Mouse (Mus musculus) gastrocnemius, postnatal 4 days (tissue): Measurements from ENCODE around the gene Gm29735. TPM values are rescaled to one million over a fixed set of nuclear protein-coding genes. Genes with fewer than 3 reads are reported as not detected.
A peak's percentile ranks its signal among the peaks of the same experiment; 100 is the strongest.
"Not testable (repeated sequence)": the region's sequence is repeated elsewhere in the genome, so short reads cannot be mapped to it uniquely, and the experiment has no call there.

Source experiments
- DNase-seq, 2 experiments: peaks; one replicate each; pipeline ENCODE4 v3.0.0; 2021 to 2022; ENCODE audit warnings: low spot score in 2 of 2, mixed read lengths in 2 of 2
- long read RNA-seq, 2 experiments: library from polyadenylated mRNA; stranded (forward); transcript quantifications; one replicate each; pipeline ENCODE4 v2.0.0; 2021
- total RNA-seq, 2 experiments: library from RNA; stranded (reverse); gene quantifications; 2 replicates each; pipeline ENCODE4 v1.2.3; 2021

Gene Gm29735
- total RNA-seq = not detected
- long read RNA-seq, experiment 1 = 0 reads
- long read RNA-seq, experiment 2 = 0 reads

DNA sequence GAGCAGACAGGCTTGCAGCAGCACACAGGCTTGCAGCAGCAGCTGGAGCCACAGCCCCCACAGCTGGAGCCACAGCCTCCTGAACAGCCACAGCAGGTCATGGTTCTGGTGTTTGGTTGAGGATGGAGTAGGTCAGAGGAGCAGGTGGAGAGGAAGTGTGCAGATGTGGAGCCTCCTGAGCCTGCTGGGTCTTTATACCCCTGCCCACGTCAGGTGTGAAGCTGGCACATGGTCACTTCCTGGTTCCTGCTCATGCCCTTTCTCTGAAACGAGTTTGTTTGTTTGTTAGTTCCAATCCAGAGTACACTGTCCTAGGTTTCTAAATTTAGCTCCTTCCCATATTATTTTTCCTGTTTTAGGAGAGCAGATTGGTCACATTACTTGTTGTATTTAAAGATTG, at the start of gene Gm29735:
Gm29735 (minus strand) TSS at position 101 of the 400 bp plus-strand sequence.
- DNase-seq = not testable (repeated sequence)

DNA sequence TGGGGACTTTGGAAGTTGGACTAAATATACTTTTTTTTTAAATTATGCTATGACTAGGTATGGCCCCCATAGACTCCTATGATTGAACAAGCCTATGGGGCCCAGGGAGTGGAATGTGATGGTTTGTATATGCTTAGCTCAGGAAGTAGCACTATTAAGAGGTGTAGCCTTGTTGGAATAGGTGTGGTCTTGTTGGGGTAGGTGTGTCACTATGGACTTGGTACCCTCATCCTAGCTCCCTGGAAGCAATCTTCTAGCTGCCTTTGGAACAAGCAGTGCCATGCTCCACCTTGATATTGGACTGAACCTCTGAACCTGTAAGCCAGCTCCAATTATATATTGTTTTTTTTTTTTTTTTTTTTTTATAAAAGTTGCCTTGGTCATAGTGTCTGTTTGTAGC, 48.6 kb upstream of the Gm29735 start:
- no peak for DNase-seq

DNA sequence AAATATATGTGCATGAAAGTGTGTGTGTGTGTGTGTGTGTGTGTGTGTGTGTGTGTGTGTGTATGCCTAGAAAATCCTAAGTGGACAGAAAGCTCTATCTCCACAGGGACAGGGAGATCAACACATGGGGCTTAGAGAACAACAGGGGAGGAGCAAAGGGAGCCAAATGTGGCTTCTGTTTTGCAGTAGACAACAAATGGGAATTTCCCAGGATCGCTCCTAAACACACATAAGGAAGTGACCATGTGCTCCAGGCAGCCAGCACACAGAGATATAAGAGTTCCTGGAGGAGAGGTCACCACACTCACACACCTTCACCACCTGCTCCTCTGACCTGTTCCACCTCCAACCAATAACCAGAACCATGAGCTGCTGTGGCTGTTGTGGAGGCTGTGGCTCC, 44.2 kb upstream of the Gm29735 start, which contains the start of gene Krtap5-3:
Krtap5-3 (plus strand) TSS at position 301 of the 400 bp plus-strand sequence.
- DNase-seq = no peak

DNA sequence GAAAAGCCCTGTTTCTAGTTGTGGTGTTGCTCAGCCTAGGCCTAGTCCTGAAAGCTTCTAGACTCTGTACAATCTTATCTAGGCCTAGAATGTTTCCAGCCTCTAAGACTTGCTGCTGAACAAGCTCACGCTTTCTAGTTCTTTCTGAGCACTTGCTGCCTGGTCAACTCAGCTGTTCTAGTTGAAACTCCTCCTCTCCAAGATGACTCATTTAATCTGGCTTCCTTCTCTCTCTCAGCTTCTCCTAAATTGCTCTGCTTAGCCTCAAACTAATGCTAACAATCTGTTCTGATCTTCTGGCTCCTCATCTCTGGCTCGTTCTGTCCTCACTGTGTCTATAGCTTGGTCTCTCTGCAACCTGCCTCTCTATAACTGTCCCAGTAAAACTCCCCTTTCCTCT, 41.8 kb upstream of the Gm29735 start:
- no peak for DNase-seq

DNA sequence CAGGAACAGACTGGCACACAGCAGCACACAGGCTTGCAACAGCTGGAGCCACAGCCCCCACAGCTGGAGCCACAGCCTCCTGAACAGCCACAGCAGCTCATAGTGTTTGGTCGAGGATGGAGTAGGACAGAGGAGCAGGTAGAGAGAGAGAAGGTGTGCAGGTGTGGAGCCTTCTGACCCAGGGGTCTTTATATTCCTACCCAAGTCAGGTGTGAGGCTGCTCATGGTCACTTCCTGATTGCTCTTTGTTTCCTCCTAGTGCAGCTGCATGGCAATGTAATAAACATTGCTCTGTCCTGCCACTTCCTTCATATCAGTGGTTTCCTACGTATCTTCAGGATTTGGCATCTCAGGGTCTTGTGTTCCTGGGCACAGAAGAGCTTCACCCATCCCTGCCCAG, 33.4 kb upstream of the Gm29735 start, which contains the start of gene Gm10153:
Gm10153 (minus strand) TSS at position 101 of the 400 bp plus-strand sequence.
- no peak for DNase-seq

DNA sequence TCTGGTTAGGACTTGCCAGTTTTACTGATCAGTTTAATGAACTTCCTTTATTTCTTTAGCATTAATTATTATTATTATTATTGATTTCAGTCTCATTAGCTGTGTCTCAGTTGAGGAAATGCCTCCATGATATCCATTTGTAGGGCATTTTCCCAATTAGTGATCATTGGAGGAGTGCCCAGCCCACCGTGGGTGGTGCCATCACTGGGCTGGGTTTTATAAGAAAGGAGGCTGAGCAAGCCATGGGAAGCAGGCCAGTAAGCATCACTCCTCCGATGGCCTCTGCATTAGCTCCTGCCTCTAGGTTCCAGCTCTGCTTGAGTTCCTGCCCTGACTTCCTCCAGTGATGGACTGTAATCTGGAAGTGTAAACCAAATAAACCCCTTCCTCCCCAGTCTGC, 31.2 kb upstream of the Gm29735 start:
- no peak for DNase-seq

DNA sequence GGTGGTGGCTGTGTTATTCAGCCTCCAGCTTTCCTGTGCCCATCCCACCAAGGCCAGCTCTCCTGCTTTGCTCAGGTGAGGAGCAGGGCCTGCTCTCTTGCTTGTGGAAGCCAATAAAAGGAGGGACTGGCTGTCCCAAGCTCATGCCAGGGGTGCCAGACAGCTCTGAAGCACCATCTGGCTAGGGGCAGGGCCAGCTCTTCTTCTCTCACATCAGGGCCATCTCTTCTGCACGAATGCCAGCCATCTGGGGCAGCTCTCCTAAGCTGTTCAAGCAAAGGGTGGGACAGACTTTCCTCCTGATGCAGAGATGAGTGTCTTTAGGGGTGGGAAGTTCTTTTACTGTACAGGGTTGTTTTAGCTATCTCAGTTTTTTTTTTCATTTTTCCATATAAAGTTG, 24.1 kb upstream of the Gm29735 start:
- DNase-seq = no peak

DNA sequence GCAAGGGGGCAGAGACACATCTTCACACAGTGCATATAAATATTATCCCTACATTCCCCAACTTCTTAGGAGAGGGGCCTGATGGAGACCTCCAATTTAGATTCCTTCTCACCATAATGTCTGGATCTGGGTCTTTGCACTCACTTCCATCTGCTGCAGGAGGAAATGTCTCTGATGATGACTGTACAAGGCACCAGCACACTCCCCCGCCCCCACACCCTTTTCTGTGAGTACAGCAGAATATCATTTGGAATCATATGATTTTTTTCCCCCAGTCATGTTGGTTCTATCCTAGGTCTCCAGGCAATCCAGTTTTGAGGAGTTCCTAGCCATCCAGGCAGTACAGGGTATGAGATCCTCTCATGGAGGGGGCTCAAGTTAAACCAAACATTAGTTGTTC, 21.8 kb upstream of the Gm29735 start:
- no peak for DNase-seq

DNA sequence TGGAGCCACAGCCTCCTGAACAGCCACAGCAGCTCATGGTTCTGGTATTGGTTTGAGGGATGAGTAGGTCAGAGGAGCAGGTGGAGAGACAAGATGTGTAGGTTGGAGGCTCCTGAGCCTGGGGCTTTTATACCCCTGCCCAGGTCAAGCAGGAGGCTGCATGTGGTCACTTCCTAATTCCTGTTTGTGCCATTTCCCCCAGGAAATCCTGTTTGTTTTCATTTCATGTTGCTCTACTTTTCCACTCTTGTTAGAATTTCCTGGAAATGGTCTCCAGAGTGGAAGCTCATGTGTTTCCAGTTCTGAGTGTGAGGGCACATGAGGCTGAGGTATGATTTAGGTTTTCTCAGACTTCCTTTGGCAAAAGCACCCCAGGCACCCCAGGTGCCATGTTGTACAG, 19.0 kb upstream of the Gm29735 start, which contains the start of gene Krtap5-2:
Krtap5-2 (minus strand) TSS at position 101 of the 400 bp plus-strand sequence.
- not testable (repeated sequence) for DNase-seq

DNA sequence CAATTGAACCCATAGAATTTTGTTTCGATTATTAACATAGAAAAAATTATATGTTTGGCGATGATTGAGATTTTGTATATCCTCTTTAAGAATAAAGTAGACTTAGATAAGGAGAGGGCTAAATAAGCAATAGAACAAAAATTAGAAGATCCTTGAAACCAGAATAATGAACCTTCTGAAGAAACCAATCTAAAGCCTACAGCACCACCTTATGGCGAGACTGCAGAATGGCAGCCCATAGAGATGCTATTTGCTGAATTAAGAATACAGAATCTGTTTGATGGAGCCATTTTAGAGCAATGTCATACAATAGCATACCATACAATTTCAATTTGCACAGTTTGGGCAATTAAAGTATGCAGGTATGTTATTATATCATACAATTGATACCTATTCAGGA, 12.9 kb upstream of the Gm29735 start:
- no peak for DNase-seq

DNA sequence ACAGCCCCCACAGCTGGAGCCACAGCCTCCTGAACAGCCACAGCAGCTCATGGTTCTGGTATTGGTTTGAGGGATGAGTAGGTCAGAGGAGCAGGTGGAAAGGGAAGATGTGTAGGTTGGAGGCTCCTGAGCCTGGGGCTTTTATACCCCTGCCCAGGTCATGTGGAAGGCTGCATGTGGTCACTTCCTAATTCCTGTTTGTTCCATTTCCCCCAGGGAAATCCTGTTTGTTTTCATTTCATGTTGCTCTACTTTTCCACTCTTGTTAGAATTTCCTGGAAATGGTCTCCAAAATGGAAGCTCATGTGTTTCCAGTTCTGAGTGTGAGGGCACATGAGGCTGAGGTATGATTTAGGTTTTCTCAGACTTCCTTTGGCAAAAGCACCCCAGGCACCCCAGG, 8.7 kb upstream of the Gm29735 start, which contains the start of gene Gm4553:
Gm4553 (minus strand) TSS at position 101 of the 400 bp plus-strand sequence.
- DNase-seq = not testable (repeated sequence)

DNA sequence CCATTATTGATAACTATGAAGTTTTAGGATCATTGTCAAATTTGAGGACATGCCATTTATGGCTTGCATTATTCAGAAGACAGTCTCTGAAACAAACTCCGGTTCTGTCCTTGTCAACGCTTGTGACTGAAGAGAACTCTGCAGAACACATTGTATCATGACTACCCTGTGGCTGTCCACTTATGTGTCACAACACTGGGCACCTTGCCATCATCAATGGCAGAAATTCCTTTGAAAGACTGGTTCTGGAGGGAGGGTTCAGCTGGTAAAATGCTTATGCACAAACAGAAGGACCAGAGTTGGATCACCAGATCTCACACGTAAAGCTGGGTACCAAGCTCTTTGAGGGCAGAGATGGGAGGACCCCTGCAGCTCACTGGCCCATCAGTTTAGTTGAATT, 2.5 kb upstream of the Gm29735 start:
- no peak for DNase-seq

DNA sequence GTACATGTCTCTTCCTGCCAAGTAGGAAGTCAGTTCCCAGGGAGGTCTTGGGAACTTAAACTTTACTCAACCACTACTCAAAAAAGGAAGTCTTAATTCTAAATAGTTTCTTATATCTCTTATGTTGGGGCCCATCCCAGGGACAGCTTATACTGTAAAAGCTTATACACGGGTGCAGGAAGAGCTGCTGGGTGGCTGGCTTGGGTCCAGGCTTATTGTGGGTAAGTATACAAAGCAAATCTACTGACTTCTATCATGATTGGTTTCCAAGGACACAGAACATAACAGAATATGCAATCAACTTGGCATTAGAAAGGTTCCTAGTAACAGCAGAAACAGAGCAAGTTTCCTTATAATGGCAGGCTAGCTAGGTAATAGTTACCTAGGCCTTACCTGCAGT, 1.6 kb downstream of the Gm29735 start:
- no peak for DNase-seq

DNA sequence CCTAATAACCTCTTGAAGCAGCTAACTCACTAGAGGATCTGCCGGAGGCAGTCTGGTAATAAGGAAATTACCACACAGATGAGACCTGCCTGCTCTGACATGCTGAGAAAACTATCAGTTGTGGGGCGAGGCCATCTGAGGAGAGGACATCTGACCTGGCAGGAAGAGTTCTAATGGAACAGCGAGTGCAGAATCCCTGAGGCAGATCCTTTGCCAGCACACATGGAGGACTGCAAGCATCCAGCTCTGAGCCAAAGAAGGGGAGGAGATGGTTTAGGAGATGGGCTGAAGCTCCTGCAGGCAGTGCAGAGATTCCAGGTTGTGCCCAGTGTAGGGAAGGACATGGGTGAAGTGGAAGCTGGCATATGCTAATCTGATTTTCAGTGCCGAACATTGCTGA, 4.7 kb downstream of the Gm29735 start:
- DNase-seq = no peak

DNA sequence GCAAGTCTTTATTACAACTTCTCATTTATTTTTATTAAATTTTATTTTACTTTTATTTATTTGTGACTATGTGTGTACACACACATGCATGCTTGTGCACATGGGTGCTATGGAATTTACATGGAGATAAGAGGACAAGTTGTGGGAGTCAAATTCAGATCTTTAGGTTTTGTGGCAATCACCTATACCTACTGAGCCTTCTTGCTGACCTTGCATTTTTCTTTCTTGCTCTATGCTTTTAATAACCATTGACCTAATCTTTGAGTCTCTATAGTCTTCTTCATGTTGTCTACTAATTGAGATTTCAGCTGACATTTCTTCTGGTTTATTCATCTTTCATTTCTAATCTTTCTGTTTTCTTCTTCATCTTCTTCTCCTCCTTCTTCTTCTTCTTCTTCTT, 8.3 kb downstream of the Gm29735 start:
- no peak for DNase-seq

DNA sequence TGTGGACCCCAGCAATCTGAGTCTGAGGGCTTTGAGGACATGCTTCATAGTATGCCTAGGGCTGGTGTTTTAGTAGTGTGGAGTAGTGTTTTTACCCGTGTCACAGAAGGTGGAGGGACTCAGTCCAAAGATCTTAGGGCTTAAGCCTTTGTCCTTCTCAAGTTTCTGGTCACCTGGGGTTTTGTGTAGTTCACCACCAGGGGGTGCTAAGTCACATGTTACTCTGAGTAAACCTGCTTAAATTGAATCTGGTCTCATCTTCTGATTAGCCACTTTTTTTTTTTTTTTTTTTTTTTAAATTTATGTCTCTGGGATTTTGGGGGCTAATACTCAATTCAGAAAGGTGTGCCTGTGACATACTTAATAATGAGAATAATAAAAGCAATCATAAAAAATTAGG, 10.9 kb downstream of the Gm29735 start:
- DNase-seq = peak in 1 of 2 experiments; percentile 32

DNA sequence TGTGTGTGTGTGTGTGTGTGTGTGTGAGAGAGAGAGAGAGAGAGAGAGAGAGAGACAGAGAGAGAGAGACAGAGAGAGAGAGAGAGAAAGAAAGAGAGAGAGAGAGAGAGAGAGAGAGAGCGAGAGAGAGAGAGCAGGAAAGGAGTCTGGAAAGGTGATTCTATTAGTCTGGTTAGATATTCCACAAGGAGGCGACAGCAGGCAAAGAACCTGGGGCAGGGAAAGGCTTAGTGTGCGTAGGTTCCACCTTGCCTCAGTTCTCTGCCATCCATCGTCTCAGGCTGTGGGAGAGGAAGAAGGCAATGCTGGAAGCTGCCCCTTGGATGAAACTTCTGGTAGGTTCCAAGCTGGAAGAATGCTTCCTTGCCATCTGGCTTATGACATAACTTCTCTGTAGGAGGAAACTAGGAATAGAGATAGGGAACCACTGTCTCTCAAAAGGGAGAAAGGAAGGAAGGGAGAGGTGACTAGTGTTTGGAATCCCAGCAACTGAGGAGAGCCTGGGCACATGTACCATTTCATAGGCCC, 11.4 kb downstream of the Gm29735 start:
- DNase-seq = no peak

DNA sequence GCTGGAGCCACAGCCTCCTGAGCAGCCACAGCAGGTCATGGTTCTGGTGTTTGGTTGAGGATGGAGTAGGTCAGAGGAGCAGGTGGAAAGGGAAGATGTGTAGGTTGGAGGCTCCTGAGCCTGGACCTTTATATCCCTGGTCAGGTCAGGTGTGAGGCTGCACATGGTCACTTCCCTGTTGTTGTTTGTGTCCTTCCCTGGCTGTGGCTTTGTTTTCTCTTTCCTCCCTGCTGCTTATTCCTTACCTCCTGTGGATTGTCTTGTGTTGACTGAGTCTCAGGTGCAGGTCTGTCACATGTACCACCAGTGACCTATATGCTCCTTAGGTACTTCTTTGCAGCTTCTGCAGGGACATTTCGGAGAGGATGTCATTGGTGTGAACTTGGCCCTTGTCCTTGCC, 12.4 kb downstream of the Gm29735 start, which contains the start of gene Gm45337:
Gm45337 (minus strand) TSS at position 101 of the 400 bp plus-strand sequence.
- no peak for DNase-seq

DNA sequence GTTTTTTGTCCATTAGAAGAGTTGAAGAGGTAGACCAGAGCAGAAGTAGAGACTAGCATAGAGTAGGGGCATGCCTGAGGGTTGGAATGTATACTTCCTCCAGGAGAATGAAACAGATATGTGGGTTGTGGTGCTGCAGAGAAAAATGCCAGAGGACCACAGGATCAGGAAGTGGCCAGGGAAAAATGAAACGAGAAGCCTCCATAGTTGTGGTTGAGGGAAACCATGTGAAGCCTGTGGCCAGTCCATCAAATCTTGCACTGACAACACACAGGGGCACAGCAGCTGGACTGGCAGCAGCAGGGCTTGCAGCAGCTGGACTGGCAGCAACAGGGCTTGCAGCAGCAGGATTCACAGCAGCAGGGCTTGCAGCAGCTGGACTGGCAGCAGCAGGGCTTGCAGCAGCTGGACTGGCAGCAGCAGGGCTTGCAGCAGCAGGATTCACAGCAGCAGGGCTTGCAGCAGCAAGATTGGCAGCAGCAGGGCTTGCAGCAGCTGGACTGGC, 13.4 kb downstream of the Gm29735 start:
- not testable (repeated sequence) for DNase-seq

DNA sequence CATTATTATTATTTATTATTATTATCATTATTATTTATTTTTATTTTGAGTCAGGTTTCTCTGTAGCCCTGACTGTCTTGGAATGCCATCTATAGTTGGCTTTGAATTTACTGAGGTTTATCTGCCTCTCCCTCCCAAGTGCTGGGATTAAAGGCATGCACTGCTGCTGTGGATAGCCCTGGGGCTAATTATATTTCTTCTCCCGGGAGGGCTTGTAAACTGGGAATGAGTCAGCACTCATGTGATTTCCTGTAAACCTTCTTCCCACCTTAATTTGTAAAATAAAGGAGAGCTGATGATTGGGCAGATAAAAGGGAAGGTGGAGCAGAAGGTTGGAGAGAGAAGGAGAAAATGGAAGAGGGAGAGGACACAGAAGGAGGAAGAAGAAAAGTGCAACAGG, 16.2 kb downstream of the Gm29735 start:
- no peak for DNase-seq

DNA sequence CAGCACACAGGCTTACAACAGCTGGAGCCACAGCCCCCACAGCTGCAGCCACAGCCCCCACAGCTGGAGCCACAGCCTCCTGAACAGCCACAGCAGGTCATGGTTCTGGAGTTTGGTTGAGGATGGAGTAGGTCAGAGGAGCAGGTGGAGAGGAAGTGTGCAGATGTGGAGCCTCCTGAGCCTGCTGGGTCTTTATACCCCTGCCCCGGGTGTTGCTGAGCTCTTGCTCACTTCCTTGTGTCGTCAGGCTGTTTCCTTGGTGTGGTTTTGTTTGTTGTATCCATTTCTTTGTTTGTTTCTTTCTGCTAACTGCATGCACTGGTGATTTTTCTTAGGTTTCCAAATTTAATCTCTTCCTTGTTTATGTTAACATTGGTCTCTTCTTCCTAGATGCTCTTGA, 21.0 kb downstream of the Gm29735 start, which contains the start of gene Gm39115:
Gm39115 (minus strand) TSS at position 101 of the 400 bp plus-strand sequence.
- DNase-seq = not testable (repeated sequence)

DNA sequence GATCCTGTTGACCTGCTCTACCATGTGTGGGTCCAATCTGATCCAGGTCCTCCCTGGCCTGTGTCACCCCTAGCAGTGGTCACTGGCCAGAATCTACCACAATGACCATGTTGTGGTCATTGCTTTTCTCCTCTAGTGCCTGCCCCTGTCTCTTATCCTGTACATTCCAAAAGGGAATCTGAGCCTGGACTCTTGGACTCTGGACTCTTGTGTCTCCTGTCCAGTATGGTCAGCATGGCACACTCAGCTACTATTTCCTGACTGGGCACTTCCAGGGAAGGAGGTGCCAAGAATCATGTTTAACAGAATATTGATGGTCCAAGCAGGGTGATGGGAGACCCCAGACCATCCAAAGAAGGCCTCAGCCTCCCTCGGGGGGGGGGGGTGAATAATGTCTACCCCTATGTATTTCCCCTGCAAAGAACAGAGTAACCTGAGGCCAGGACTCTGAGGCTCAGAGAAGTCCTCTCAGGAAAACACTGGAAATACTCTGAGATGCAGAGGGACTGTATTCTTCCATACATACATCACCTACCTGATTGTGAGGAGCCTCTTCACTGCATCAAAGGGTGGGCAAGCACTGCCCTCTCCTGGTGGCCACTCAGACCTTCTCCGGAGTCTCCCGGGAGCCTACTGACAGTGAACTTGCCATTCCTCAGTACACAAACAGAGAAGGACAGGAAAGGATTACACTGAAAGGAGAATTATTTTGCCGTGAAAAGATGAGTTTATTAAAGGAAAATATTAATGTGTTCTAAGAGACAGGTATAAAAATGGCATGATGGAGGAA, 22.5 kb downstream of the Gm29735 start:
- no peak for DNase-seq
